Mouse (Mus musculus) retina, adult 2 months (tissue): ENCODE measurements around the gene Sin3a.
A peak's percentile ranks its signal among the peaks of the same experiment; 100 is the strongest.

Experiments used
- DNase-seq: peaks from one replicate; pipeline ENCODE4 v3.0.0-alpha.2; 2012; ENCODE audit warnings: low read depth, low spot score

Sin3a gene

DNA sequence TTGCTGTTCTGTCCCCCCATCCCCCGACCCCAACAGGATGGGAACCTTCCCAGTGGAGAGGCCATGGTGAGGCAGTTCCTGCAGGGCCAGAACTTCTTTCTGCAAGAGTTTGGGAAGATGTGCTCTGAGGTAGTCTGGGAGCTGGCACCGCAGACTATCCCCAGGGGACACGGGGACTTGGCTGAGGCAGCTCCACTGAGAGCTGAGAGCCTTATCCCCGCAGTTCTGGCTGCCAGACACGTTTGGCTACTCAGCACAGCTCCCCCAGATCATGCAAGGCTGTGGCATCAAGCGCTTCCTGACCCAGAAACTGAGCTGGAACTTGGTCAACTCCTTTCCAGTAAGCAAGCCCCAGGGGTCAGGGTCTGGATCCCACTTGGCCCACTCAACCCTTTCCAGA, 65.4 kb downstream of the Sin3a start:
- DNase-seq = no peak

DNA sequence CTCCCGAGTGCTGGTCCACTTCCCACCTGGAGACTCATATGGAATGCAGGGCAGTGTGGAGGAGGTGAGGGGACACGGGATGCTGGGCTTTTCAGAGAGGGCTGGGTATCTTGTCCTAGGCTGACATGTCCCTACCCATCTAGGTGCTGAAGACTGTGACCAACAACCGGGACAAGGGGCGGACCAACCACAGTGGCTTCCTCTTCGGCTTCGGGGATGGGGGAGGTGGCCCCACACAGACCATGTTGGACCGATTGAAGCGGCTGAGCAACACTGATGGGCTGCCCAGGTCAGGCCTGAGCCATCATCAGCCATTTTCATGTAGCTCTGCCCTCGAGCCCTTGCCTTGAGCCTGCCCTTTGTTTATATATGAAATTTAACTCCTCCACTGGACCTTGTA, 65.9 kb downstream of the Sin3a start:
- DNase-seq = no peak

DNA sequence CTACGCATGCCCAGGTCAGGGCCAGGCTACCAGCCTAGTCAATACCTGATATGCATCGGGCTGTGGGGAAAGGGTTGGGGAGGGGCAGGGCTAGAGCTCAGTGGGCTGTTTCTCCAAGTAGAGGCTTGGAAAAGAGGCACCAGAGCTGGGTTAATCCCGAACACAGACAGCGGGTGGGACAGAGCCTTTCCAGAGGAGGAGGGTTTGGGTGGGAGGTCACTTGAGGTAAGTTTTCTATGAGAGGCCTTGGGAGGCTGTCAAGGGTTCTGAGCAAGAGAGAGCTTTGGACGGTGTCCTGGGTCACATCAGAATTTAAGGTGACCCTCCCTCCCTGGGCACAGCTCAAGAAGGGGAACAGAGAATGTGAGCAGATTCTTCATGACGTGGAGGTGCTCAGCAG, 66.7 kb downstream of the Sin3a start:
- DNase-seq = no peak

DNA sequence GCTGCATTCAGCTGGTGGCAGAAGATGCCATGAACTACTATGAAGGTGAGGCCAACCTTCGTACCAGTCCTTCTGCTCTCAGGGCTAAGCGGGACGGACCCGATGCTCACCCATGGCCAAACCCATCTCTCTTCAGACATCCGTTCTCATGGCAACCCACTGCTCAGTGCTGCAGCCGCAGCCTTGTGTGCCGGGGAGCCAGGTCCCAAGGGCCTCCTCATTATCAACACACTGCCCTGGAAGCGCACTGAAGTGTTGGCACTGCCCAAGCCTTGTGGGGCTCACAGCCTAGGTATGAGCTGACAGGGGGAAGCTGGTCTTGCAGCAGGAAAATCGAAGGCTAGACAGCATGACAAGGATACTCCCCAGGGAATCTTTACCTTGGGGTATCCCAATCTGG, 67.3 kb downstream of the Sin3a start:
- no peak for DNase-seq

DNA sequence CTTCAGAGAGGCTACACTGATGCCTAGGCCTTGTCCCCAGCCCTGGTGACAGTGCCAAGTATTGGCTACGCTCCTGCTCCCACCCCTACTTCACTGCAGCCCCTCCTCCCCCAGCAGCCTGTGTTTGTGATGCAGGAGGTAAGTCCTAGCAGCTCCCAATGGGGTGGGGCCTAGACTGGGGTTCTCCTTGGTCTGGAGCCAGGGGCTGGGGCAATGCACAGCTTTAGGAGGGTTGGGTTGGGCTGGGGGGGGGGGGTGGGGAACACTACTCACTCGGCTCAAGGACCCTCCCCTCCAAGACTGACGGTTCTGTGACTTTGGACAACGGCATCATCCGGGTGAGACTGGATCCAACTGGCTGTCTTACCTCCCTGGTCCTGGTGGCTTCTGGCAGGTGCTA, 67.7 kb downstream of the Sin3a start:
- DNase-seq = no peak

DNA sequence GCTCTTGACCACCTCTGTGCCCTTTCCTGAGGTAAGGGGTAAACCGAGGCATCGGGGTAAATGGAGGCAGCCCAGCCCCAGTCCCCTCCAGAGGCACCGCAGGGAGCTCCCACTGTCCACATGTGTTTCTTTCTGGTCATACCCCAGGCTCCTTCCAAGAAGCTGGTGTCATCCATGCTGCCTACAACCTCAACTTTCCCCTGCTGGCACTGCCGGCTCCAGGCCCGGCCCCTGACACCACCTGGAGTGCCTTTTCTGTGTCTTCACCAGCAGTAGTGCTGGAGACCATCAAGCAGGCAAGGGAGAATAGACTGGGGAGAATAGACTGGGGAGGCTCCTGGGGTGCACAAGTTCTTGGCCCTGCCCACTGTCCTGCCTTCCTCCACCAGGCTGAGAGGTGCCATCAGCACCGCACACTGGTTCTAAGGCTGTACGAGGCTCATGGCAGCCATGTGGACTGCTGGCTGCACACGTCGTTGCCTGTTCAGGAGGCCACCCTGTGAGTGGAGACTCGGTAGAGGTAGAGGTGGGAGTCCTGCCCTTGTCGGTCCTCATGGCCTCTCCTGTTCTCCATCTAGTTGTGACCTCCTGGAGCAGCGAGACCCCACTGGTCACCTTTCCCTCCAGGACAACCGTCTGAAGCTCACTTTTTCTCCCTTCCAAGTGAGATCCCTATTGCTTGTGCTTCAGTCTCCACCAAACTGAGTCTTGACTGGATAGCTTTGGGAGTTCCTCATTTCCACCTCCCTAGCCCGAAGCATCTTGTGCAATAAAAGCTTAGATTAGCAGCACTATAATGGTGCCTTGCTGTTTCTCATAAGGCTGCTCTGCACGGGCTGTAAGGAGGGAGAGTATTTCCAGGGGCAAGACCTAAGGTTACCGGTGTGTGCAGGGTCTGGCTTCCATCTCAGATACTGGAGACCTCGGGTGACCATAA, 69.8 kb downstream of the Sin3a start:
- no peak for DNase-seq

DNA sequence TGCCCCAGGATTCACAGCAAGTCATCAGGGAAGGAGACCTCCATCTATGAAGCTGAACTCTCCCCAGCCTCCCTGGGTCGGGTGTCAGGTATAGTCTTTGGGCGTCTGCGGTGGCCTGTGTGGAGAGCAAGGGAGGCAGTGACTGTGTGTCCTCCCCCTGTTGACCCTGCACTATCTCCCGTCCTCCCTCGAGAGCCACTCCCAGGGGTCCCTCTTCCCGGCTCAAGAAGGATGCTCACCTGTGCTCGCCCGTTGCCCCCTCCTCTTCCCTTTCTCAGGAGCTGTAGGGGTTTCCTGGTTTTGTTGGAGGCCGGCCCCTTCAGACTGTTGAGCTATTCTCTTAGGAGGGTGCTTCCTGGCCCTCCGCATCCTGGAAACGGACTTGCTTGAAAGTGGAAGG, 71.4 kb downstream of the Sin3a start:
- DNase-seq = no peak

DNA sequence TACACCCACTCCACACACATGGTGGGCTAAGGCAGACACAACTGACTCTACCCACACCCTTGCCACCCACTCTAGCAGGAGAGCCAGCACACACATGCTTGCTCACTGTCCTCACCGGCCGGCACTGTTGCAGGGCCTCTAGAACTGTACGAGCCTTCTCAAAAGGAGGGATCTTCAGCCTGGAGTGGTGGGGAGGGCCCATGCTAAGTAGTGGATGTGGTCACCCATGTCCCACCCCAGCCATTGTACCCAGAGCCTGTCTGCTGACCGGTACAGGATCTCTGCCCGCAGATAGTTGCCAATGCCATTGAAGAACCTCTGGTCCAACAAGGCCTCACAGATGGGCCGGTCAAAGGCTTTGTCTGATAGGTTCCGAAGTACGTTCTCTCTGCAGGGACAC, 73.0 kb downstream of the Sin3a start:
- no peak for DNase-seq

DNA sequence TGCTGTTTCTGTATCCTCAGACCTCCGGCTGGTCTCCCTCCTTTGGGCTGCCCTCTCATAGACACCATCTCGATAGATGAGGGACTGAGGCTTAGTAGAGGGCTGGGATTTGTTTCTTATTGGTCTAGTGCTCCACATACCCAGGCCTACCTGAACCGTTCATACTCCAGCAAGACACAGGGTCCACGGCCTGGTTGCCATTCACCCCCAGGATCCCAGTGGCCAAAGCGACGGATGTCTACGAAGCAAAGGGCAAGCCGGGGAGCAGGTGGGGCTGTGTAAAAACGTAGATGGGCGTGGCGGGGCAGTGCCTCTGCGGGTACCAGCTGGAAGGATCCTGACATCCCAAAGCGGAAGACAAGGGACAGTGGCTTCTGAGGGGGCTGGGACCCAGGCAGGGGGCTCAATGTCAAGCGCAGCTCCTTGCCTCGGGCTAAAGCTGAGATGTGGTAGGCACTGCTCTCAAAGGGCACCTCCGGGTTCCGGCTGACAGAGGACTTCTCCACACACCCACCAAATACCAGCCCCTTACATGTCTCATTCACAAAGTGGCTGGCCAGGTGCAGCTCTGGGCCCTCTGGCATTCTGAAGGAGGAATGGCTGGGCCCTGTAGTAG, 74.7 kb downstream of the Sin3a start:
- DNase-seq = no peak

DNA sequence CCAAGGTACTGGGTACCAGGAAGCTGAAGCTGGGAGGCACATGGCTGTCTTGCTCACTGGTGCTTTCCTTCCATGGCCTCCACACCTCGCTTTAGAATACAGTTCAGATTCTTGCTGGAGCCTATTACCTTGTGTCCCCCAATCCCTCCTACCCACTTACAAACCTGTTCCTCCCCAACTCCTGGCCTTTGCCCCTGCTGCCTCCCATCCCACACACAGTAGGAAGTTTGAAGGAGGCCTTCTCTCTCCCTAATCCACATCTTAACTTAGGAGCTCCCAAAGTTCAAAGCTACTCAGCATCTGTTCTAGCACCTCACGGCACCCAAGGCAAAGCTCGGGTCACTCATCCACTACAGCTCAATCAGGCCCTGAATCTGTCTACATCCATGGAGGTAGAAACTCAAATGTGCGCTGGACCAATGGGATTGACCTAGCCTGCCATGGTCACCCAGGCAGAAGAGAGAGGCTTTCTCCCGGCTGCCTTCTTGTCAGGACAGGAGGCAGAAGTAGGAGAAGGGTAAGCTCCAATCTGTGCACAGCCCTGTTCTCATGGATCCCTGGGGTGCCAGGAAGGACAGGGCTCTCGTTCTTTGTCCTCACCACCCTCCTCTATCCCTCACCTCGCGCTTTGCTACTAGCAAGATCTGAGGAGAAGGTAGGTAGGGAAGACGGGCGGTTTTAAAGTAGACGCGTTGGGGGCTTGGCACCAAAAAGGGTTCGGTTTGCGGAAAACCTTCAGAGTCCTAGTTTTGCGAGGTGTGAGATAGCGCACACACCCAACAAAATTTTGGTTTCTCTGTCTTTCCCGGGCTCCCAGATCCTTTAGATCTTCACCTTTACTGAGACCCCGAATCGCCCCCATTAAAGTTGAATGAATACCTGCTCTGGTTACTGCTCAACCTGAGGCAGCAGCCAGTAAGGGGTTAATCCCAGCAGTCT, 75.6 kb downstream of the Sin3a start:
- no peak for DNase-seq

DNA sequence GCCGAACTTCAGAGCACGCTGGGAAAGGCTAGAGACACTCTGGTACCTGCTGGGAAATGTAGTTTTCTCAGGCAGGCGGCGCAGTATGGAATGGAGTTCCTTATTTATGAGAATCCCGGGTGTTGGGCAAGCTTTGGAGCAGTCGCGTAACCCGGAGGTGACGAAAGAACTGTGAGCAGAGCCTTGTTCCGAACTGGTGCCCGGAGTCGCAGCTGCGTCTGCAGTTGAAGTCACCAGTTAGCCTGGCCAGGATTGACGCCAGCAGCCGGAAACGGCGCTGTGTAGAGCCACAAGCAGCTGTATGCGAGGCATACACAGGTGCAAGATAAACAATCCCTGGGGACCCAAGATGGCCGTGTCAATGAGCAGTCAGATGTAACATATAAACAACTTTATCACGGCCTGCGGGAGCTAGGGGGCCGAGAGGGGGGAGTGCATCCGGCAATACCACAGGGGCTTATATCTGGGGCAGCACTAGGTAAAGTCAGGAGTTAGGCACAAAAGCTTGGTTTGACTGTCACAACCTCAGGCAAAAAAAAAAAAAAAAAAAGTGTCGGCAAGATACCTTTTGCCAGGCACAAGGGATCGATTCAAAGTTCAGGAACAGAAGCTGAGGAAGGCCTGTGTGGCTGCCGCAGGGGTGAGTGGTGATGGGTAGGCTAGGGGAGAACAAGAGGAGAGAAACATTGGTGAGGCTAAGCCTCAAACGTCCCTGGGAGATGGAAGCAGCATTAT, 76.5 kb downstream of the Sin3a start, which contains the start of gene Neil1:
Gene Neil1, minus strand, starts transcription at position 162 of the 735 bp plus-strand sequence.
- peak; percentile 69 for DNase-seq

DNA sequence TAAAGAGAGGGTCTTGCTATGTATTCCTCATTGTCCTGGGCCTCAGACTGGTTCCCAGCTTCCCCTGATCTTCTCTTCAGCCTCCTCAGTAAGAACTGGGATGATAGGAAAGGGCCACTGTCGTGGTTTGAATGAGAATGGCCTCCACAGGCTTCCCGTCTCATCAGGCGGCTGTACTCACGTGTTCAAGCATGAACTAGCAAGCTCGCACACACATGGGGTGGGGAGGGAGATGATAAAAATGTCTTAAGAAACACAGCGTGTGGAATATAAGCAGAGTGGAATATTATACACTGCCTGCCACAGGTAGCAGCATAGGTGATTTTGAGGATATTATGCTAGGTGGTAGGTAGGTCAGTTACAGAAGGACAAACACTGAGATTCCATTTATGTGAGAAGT, 77.2 kb downstream of the Sin3a start:
- DNase-seq = no peak

DNA sequence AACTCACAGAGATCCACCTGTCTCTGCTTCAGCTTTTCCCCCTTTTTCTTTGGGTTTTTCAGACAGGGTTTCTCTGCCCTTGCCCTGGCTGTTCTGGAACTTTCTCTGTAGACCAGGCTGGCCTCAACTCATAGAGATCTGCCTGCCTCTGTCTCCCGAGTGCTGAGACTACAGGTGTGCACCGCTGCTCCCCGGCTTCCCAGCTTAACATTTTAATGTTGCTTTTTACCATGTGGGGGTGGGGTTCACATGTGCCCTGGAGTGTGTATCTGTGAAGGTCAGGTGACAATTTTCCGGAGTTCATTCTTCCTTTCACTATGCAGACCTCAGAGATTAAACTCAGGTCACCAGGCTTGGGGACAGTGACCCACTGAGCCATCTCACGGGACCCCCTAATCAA, 78.4 kb downstream of the Sin3a start:
- DNase-seq = no peak

DNA sequence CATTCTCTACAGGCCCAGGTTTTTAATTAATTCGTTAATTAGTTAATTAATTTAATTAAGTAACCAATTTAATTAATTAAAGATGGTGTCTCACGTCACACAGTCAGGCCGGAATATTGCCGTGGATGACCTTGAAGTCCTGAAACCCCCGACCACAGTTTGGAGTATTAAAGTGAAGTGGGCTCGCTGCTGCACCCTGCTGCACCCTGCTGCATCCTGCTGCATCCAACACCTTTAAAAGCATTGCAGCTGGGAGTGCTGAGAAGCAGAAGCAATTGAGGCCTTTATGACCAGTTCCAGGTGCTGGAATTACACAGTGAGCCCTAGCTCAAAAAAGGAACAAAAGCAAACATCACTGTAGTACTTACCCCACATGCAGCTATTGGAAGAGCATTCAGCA, 80.5 kb downstream of the Sin3a start:
- no peak for DNase-seq

DNA sequence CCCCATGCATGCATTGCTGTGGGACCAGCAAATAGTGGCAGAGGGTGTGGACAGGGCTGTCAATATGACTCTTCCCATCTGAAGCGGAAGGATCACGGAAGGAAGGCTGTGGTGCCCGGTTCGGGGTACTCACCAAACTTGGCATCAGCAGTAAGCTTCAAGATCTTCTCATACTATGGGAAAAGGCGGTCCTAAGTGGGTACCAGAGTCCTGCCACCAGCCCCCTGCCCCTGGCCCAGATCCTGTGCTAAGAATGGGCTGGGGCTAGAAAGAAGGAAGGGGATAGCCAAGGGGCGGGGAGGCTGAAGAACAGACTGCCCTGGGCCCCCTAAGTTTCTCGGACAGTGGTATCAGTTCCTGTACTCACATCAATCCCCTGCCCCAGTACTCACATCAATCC, 84.5 kb downstream of the Sin3a start:
- no peak for DNase-seq

DNA sequence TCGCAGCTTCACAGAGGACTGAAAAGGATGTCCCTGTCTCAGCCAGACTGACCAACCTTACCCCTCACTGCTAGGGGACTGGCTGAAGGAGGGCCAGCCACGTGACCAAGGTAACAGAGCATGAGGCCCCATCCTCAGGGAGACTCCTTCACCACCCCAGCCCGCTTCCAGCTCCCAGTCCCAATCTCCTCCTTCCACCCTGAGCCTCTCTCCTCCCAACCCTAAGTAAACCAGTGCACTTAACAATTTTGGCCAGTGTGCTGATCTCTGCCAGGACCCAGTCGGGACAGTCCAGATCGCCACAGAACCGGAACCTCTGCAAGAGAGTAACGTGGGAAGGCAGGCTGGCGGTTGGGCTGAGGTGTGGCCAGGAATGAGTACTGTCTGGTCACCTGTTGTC, 85.0 kb downstream of the Sin3a start:
- DNase-seq = no peak

DNA sequence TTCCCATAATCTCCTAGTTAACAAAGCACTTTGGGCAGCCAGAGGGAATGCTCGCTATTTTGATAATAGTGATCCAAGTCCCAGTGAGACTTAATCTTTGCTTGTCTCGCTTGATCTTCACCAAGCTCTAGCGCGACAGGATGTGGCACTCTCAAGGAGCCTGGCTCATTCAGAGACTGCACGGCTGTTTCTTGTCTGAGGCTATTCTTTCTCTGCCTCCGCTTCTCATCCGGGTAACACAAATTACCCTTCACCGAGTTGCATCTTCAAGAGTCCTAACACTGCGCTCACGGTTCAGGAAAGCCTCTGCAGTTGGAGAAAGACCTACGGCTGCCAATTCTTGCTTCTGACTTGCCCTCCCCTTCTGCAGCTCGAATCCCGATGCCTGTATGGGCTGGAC, 85.7 kb downstream of the Sin3a start:
- no peak for DNase-seq

DNA sequence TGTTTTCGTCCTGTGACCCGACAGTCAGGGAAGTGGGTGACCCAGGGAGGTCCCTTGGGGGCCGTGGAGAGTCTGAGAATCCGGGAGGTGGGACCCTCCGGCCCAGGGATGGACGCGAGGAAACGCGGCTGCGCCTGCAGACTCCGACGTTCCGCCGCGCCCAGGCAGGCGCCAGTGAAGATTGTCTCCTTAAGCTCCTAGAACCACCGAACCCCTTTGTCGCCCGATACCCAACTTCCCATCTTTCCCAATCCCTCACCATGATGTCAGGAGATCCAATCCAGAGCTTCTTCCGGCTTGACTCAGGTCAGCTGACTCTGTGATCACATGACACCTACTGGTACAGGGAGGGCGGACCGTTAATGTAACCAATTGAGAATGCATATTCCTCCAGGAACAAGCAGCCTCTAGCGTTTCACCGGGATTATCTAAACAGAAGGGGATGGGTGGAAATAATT, 86.2 kb downstream of the Sin3a start, which contains the start of gene Commd4:
Gene Commd4, minus strand, starts transcription at position 319 of the 458 bp plus-strand sequence.
- peak; percentile 94 for DNase-seq

DNA sequence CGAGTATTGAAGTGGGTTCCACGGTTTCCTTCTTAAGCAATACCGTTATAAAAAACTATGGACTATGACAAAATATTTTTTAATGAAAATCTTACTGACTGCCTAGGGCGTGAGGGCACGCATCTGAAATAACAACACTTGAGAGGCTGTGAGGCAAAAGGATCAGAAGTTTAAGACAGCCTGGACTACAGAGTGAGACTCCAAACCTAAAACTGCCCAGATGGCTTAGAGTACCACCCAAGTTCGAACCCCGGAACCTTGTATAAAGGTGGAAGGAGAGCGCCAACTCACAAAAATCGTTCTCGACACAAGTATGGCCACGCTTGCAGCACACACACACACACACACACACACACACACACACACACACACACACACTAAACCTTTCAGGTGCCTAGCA, 86.7 kb downstream of the Sin3a start:
- no peak for DNase-seq

DNA sequence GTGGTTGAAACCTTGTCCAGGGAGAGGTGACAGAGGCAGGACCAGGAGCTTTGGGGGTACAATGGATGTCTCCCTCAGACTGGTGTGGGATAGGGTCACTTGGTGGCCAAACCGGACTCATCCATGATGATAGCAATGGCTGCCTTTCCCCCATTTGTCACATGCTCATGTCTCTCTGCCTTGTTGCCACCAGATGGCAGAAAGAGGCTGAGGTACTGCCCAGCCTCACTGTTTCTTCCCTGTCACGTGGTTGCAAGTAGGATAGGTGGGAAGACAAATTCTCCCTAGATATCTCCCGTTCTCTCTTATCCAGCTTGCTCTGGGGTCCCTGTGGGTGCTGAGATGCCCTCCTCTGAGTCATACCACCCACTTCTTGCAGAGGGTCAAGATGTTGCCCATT, 90.7 kb downstream of the Sin3a start:
- no peak for DNase-seq

DNA sequence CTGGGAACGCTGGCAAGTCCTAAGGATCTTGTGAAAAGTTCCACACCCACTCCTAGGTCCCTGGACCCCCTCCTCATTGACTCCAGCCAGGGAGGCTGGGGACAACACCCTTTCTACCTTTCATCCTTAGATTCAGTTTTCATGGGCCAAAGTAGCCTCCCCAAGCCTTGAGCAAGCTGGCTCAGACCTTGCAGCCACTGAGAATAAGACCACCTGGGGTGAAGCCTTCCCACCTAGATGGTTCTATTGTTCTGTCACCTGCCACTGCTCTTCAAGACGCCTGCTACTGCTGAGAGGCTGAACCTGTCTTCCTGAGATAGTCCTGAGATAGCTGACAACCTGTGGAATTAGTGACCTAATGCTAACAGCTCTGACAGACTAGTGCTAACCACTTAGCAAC, 91.3 kb downstream of the Sin3a start:
- no peak for DNase-seq
